Mouse (Mus musculus): ENCODE results near the gene Olfm3. TPM values are rescaled to one million over a fixed set of nuclear protein-coding genes. Genes with fewer than 3 reads are reported as not detected.

Olfm3 gene
- polyA plus RNA-seq (2012; rRNA removed): 0.02 and 0.03 TPM in 2 replicates

GRCm38 (mm10) chr3:114903924-114904438 is at the start of gene Olfm3:
Gene Olfm3, plus strand, starts transcription at chr3:114904078.

Measured in colon, adult 2 months (tissue).